Mouse (Mus musculus) kidney, postnatal 0 days (tissue): ENCODE measurements around the gene Pex19. TPM values are rescaled to one million over a fixed set of nuclear protein-coding genes. Genes with fewer than 3 reads are reported as not detected.

Experiments used
- ATAC-seq: fragments of 200-750 bp; cut with Nextera tagmentation; replicated peaks from 2 replicates; pipeline ENCODE4 v1.8.0; 2017; ENCODE audit warnings: low read depth, moderate number of reproducible peaks, moderate TSS enrichment, moderate library complexity; ENCODE audit not compliant: low FRiP score
- DNase-seq: peaks from one replicate; pipeline ENCODE4 v3.0.0-alpha.2; 2016; ENCODE audit warnings: low spot score
- H3K27ac ChIP-seq: fragments of 300-500 bp; sonication (generic); 2 replicates; pipeline ENCODE4 v1.5.1; 2014; ENCODE audit warnings: mild to moderate bottlenecking
- H3K27me3 ChIP-seq: fragments of 300-500 bp; sonication (generic); 2 replicates; pipeline ENCODE4 v1.6.1; 2014; ENCODE audit warnings: low read length, mixed read lengths; ENCODE audit not compliant: insufficient read depth
- H3K36me3 ChIP-seq: fragments of 300-500 bp; sonication (generic); 2 replicates; pipeline ENCODE4 v1.6.1; 2014; ENCODE audit warnings: low read length, mixed read lengths; ENCODE audit not compliant: insufficient read depth
- H3K4me1 ChIP-seq: fragments of 300-500 bp; sonication (generic); replicated peaks from 2 replicates; pipeline ENCODE4 v1.6.1; 2014; ENCODE audit warnings: antibody characterized with exemption, low read length, mixed read lengths; ENCODE audit not compliant: insufficient read depth
- H3K4me2 ChIP-seq: fragments of 300-500 bp; sonication (generic); 2 replicates; pipeline ENCODE4 v1.6.1; 2014; ENCODE audit warnings: mild to moderate bottlenecking, low read length, moderate library complexity, mixed read lengths
- H3K4me3 ChIP-seq: fragments of 300-500 bp; sonication (generic); replicated peaks from 2 replicates; pipeline ENCODE4 v1.5.1; 2014; ENCODE audit warnings: low read depth, low read length
- H3K9ac ChIP-seq: fragments of 300-500 bp; sonication (generic); 2 replicates; pipeline ENCODE4 v1.6.1; 2014; ENCODE audit warnings: low read depth, low read length
- H3K9me3 ChIP-seq: fragments of 300-500 bp; sonication (generic); replicated peaks from 2 replicates; pipeline ENCODE4 v1.6.1; 2016; ENCODE audit warnings: low read length, inconsistent platforms, mixed read lengths
- CTCF ChIP-seq: IDR thresholded peaks from 2 replicates; pipeline ENCODE4 v1.5.1; 2016; ENCODE audit warnings: antibody characterized with exemption, low read depth, mild to moderate bottlenecking, moderate library complexity
- WGBS: fragments of 180-500 bp; shearing (Covaris S2); extraction: QIAGEN DNeasy Blood & Tissue Kit; methylation state at CpG from one replicate; pipeline ENCODE4 v1.1.7; 2014; 5-methylcytosine and 5-hydroxymethylcytosine counted together
- polyA plus RNA-seq: library from polyadenylated mRNA; unstranded; fragments of >200 nt; fragmentation: Nextera tagmentation; extraction: Ambion mirVana; gene quantifications from 2 replicates; pipeline ENCODE4 v1.2.1, GENCODE M21; 2015

Pex19 gene
- polyA plus RNA-seq: 133 and 136 TPM in 2 replicates

DNA sequence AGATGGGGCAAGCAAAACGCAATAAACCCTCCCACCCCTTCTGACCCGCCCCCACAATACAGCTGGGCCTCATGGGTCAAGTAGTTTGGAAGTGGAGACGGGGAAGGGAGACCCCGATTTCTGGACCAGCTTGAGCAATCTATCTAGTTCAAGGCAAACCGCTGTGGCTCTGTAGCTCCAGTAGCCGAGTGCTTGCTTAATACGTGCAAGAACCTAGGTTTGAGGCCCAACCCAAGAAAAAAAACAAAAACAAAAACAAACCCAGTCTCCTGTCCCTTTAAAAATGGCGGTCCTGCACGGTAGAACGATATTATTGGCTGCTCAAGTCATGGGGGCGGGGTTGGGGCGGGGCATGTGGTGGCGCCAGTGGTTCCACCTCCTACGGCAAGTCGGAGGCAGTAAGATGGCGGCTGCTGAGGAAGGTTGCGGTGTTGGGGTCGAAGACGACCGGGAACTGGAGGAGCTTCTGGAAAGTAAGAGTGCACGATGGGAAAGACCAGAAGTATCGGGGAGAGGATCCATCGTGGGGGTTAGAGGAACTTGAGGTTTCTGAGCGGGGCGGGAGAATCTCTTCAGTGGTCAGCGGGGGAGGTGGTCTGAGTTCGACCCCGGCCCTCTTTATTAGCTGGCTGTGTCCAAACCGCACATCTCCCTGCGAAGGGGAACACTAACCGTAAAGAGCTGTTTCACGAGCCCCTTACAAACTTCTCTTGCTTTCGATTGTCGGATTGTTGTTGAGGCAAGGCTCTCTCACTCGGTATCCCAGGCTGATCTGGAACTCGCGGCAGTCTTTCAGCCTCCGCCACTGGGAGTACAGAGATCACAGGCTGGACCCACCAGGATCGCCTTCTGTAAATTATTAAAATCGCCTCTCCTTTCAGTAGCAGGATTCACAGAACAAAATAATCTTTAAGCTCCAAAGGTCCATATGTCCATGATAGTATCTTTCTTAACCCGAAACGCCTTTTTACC is at the start of gene Pex19:
TSS of gene Pex19 (plus strand) at position 380 of the 972 bp plus-strand sequence.
- Histone ChIP-seq H3K27me3 (no peaks in the 10 kb centered on the region), H3K27ac (peak within 1 kb of the TSS; percentile 65; the same call in 1 of the 2 replicates), H3K4me2 (peak within 1 kb of the TSS; percentile 85), H3K9ac (peak within 1 kb of the TSS; percentile 82), H3K36me3 (peaks cover 38% of the 10 kb centered on the region), H3K4me3 (peak within 1 kb of the TSS; percentile 78), H3K9me3 (no peaks in the 10 kb centered on the region), H3K4me1 (peaks cover 10% of the 10 kb centered on the region; the same call in 1 of the 2 replicates)
- under 1% methylated on average over 42 of the region's 42 CpGs for WGBS
- no peak for TF ChIP-seq CTCF
- ATAC-seq (peak; percentile 97), DNase-seq (peak; percentile 93)

GRCm38 (mm10) chr1:172077981-172078380 is 48.6 kb upstream of the Pex19 start:
- Histone ChIP-seq H3K4me2 (no peak overlapping the region), H3K36me3 (peaks cover 46% of the 10 kb centered on the region), H3K9ac (no peak overlapping the region), H3K4me3 (no peak overlapping the region), H3K4me1 (no peaks in the 10 kb centered on the region), H3K9me3 (no peaks in the 10 kb centered on the region), H3K27ac (no peak overlapping the region), H3K27me3 (no peaks in the 10 kb centered on the region)
- ATAC-seq (no peak), DNase-seq (no peak)
- no peak for TF ChIP-seq CTCF
- WGBS: 67% methylated on average over 5 of the region's 5 CpGs

- Histone ChIP-seq H3K27me3 (no peaks in the 10 kb centered on the region), H3K36me3 (peaks cover 12% of the 10 kb centered on the region), H3K4me2 (peak within 1 kb of the TSS; percentile 70), H3K9ac (peak within 1 kb of the TSS; percentile 90), H3K27ac (peak within 1 kb of the TSS; percentile 82), H3K4me3 (peak within 1 kb of the TSS; percentile 96), H3K4me1 (peaks cover 8% of the 10 kb centered on the region; the same call in 1 of the 2 replicates), H3K9me3 (no peaks in the 10 kb centered on the region)
- ATAC-seq: peak; percentile 97
- WGBS: under 1% methylated on average over 40 of the region's 40 CpGs
- TF ChIP-seq CTCF: peak; percentile 44
- peak; percentile 98 for DNase-seq
These were observed 44.3 kb upstream of the Pex19 start, which contains the start of the genes Copa and Ncstn for GRCm38 (mm10) chr1:172082101-172082898. Gene Copa (plus strand): TSS chr1:172082529. Gene Ncstn (minus strand): TSS chr1:172082795.

DNA sequence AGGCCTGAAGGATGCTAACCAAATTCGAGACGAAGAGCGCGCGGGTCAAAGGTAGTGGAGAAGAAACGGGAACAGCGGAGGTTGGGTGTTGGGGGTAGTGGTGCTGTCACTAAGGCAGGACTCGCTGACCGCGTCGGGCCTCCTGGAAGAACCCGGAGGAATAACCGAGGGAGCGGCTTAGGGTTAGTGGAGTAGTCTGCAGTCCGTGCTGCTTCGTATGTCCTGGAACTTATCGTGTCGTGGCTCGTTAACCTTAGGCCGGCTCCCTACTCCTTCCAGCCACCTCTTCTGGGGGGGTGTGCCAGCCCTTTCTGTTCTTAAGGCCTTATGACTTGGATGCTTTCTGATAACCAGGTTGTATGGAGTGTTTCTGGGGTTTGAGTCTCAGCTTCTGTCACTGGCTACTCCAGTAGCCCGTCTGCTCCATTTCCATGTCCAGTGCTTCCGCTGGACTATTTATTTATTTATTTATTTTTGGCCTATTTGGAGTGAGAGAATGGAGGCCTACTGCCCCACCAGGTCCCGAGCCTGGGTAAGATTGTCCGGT is 43.6 kb upstream of the Pex19 start:
- Histone ChIP-seq H3K4me2 (peak overlapping the region; percentile 70), H3K36me3 (peaks cover 11% of the 10 kb centered on the region), H3K9me3 (no peaks in the 10 kb centered on the region), H3K4me3 (peak overlapping the region; percentile 96), H3K4me1 (peaks cover 8% of the 10 kb centered on the region; the same call in 1 of the 2 replicates), H3K27ac (peak overlapping the region; percentile 82), H3K9ac (peak overlapping the region; percentile 90), H3K27me3 (no peaks in the 10 kb centered on the region)
- TF ChIP-seq CTCF: no peak
- ATAC-seq: peak; percentile 34; the same call in 1 of the 2 replicates
- WGBS: under 1% methylated on average over 24 of the region's 24 CpGs
- peak; percentile 59 for DNase-seq

- peaks cover 69% of the 10 kb centered on the region for H3K36me3 ChIP-seq
- H3K27me3 ChIP-seq: no peaks in the 10 kb centered on the region
- no peak overlapping the region for H3K9ac ChIP-seq
- H3K4me1 ChIP-seq: no peaks in the 10 kb centered on the region
- 43% methylated on average over 3 of the region's 3 CpGs for WGBS
- no peak overlapping the region for H3K4me3 ChIP-seq
- peak overlapping the region; percentile 38 for H3K27ac ChIP-seq
- no peak overlapping the region for H3K4me2 ChIP-seq
- TF ChIP-seq CTCF: no peak
- no peaks in the 10 kb centered on the region for H3K9me3 ChIP-seq
- peak; percentile 22 for DNase-seq
- ATAC-seq: peak; percentile 72
These were observed 33.0 kb upstream of the Pex19 start for GRCm38 (mm10) chr1:172093522-172093921.
